Mouse (Mus musculus) gastrocnemius, postnatal 10 days (tissue): Measurements from ENCODE around the gene Gdpd5. TPM values are rescaled to one million over a fixed set of nuclear protein-coding genes. Genes with fewer than 3 reads are reported as not detected.
A peak's percentile ranks its signal among the peaks of the same experiment; 100 is the strongest.

Source experiments
- DNase-seq: peaks from one replicate; pipeline ENCODE4 v3.0.0; 2021; ENCODE audit warnings: mixed read lengths
- long read RNA-seq, 2 experiments: library from polyadenylated mRNA; stranded (forward); transcript quantifications; one replicate each; pipeline ENCODE4 v2.0.0; 2021
- total RNA-seq, 2 experiments: library from RNA; stranded (reverse); gene quantifications; 2 replicates each; pipeline ENCODE4 v1.2.3; 2021

Gdpd5 gene
- total RNA-seq, result 1 to 10 TPM; 8.2 to 9.8 TPM
- long read RNA-seq, experiment 1, full-length matches to known transcripts, result 21 of 32 reads
- long read RNA-seq, experiment 1, partial matches to known transcripts, result 3 of 32 reads
- long read RNA-seq, experiment 1, other reads (novel, unspliced or antisense), result 8 of 32 reads
- long read RNA-seq, experiment 2, full-length matches to known transcripts, result 14 of 24 reads
- long read RNA-seq, experiment 2, partial matches to known transcripts, result 3 of 24 reads
- long read RNA-seq, experiment 2, other reads (novel, unspliced or antisense), result 7 of 24 reads

- peak; percentile 100 for DNase-seq
Observed at GRCm38 (mm10) chr7:99381214-99382087, at the start of gene Gdpd5. Gene Gdpd5, plus strand, starts transcription at chr7:99381414.

- peak; percentile 94 for DNase-seq
Observed at GRCm38 (mm10) chr7:99332774-99333480, 48.3 kb upstream of the Gdpd5 start.

DNA sequence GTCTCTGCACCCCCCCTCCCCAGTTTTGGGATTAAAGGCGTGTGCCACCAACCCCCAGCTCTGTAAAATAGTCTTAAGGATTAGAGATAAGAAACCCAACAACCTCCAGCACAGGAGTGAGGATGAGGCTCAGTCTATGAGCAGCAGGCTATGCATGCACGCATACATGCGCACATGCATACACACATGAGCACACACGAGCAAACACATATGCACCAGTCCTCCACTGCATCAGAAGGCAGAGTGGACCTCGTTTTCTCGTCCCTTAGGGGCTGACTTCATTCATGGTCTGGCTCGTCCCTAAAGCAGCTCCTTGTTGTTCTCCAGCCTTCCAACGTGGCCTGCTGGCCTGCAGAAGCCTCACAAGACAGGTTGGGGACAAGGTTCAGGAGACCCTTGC lies 40.5 kb upstream of the Gdpd5 start:
- no peak for DNase-seq

DNA sequence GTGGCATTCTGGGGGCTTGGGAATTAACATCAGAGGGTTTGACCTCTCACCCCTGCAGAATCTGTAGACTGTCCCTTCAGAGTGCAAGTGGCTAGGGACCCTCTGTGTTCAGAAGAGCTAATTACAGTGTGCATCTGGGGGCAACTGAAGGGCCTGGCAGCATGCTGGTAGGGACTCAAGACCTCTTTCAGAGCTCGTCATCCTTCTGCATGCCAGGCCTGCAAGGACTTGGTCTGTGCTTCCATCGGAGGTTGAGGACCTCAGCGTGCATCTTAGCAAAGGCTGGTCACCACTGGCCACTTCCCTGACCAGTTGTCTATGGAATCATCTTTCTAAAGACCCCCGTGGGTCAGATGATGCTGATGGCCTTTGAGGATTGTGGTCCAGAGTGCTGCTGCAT lies 37.6 kb upstream of the Gdpd5 start:
- DNase-seq, result no peak

DNA sequence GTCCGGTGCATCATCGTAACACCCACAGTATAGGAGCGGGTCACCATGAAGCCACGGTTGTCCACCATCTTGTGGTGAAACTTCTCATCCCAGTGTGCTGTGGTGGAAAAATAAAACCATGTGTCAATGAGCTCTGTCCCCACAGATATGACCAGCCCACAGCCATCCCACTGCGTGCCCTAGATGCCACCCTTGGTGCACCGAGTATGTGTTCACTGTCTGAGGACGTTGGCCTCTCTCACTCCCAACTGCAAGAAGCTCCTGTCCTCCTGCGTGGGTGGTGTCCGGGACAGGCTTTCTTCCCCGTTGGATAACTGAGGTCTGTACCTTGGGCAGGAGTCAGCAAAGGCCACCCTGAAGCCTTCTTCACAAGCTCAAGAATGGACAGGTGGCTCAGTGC lies 33.9 kb upstream of the Gdpd5 start:
- no peak for DNase-seq

DNA sequence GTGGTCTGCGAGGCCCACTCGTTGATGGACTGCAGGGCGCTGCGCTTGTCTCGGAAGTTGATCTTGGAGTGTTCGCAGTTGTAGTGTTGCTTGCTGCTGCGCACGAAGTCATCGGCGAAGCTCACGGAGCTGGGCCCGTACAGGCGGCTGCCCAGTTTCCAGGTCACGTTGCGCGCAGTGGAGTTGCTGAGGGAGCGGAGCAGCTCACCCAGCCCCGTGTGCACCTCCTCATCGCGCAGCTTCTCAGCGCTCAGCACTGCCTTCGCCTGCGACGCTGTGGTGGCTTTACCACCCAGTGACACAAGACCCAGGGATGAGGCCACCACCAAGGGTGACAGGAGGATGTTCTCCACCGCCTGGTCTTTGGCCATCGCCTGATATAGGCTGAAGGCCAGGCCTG lies 32.3 kb upstream of the Gdpd5 start:
- DNase-seq, result no peak

DNA sequence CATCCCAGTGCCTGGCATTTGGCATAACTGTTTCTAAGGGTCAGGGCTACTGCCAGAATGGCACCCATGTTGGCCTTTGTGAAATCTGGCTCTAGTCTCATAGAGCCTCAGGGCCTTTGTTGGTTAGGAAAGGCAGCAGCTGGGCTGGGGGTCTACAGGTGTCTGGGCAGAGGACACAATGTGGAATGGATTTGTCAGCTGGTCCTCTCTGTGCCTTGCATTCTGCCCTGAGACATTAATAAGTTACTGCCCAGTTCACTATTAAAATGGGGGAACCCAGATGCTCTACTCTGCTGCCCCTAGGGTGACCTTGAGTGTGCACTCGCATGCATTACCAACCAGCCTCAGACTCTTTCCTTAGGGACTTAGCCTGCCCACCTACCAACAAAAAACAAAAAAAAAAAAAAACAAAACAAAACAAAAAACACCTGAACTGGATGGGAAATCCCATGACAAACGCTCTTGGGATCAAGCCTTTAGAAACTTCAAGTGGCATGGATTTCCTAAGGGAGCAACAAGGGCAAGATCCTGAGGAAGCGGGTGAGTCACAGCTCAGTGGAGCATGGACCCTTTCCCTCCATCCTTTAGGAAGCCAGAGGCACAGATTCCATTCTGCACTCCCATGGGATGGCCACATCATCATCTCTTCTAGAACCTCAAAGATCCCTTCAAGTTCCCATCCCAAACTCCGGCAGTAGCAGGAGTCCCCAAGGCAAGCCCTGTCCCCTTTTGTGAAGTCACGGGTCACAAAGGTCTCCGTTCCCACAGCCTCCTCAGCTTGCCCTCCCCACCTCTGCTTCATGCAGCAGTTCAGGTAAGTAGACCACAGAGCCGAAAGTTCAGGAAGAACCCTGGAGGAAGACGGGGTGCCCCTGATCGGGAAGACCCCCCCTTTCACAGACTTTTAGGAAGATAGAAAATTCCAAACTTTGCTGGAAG lies 31.2 kb upstream of the Gdpd5 start:
- DNase-seq, result no peak

GRCm38 (mm10) chr7:99351104-99351801 lies 30.0 kb upstream of the Gdpd5 start:
- peak; percentile 39 for DNase-seq

DNA sequence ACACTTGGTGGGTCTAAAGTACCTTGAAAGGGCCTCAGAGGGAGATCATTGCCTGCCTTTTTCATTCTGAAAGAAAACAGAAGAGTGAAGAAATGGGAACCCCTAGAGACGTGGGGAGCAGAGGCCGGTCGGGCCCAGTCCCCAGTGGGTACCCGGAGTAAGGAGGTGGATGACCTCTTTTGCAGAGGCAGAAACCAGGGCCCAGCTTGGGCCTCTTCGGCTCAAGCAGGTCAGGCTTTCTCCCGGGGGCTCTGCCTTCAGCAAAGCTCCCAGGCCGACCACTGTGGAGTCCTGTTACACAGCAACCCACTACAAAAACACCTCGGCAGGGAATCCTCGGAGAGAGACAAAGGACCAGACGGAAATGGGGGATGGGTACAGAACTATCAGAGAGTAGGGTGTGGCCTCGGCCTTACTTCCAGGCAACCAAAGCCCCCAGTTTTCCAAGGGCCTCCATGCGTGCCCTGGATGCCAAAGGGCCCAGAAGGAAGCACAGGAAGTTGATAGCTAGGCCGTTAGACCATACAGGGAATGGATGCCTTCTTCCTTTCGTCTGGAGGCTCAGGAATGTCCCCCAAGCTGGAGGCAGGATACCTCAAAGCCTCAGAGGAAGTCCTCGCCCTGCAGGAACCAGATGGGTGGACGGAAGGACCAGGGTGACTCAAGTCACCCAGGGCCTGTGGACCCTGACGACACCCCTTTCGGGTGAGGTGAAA lies 29.3 kb upstream of the Gdpd5 start:
- DNase-seq, result no peak

DNA sequence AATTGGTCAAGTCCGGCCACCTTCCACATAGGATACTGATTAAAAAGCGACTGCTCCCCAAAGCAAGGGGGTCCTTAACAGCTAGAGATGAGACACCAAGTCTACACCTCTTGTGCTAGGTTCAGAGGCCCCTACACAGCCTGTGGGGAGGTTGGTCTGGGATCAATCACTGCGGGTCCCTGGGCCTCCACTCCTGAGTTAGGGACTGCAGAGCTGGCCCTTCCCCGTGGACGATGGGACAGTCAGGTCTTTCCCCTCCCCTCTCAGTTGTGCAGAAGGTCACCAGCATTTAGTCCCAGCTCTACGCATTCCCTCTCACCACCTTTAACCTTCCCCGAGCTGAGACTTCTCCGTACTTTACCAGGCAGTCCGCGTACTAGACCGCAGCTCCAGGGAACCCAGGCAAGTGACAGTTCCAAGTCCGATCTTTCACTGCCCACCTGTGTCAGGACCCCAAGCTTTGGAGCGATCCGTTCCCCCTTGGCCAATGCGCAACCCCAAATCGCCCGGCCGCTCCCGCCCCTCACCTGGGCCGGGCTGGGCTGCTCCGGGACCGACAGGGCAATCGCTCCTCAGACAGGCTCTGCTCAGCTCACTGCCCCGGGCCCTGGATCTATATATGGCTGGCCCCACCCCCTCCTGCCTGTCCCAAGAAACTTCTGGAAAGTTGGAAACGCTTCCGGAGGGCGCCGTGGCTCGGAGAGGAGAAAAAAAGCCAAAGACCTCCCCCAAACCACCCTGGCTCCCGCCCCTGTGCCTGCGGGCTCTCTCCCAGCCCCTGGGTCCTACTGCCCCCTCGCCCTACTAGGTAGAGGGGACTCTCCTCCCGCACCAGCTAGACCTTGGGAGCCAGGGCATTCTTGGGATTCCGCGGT lies 28.5 kb upstream of the Gdpd5 start, which contains the start of gene Serpinh1:
Gene Serpinh1 (minus strand): TSS at position 714 of the 875 bp plus-strand sequence.
- peak; percentile 88 for DNase-seq

DNA sequence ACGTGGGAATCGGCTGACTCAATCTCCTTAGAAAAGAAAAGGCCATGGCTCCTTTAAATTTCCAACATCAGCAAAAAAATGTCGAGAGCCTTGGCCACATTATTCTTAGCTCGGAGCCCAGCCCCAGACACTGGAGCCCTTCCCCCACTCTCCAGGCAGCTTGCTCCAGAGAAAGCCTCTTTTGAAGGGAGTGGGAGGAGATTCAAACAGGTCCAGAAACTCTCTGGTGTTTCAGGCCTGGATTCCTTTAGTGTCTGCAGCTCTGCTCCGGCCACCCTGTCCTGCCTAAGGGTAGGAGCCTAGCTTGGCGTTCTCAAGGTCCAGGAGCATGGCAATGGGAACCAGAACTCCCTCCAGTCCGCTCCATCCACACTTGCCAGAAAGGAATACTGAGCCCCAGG lies 25.5 kb upstream of the Gdpd5 start:
- peak; percentile 65 for DNase-seq

DNA sequence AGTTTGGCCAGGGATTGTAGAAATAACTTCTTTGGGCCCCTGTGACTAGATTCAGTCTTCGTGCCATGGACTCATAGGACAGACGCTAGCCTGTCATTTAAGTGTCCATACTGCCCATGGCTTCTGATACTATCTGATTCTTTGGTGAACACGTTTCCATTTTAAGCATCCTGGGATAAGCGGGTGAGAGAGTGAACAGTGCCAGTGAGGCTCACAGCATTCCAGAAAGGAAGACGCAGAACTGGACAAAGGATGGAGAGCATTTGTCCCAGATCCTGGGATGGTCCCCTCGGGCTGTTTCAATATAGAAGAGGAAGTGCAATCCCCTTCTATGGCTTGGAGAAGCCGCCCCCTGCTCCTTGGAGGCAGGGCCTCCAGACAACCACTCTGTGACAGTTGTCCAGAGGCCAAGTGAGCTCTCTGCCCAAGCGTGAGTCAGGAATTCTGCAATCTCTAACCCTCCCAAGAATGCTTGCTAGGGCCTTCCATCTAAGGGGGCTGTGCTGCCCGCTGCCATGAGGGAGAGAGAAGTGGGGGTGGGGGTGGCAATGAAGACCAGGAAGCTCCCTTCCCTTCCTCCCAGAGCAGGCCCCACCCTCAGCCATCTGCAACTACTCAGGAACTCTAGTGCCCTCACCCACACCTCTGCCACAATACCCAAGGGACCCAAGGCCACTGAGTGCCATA lies 24.8 kb upstream of the Gdpd5 start:
- peak; percentile 48 for DNase-seq

DNA sequence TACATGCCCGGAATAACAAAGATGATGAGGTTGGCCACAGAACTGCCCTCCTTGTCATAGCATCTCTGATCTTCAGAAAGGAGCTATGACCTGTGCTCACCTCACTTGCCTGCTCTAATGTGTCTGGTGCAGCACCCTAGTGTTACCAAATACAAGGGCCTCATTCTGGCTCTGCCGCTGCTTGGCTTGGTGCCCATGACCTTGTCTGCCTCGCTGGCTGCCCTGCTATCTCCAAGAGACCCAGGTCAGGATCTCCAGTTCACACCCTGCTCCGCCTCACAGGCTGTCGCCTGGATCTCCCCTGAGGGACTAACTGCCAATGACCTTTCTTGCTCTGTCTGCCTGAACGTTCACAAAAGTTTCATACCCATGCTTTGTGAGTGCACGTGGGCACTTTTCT lies 24.0 kb upstream of the Gdpd5 start:
- DNase-seq, result no peak

GRCm38 (mm10) chr7:99358371-99358770 lies 22.8 kb upstream of the Gdpd5 start:
- no peak for DNase-seq

DNA sequence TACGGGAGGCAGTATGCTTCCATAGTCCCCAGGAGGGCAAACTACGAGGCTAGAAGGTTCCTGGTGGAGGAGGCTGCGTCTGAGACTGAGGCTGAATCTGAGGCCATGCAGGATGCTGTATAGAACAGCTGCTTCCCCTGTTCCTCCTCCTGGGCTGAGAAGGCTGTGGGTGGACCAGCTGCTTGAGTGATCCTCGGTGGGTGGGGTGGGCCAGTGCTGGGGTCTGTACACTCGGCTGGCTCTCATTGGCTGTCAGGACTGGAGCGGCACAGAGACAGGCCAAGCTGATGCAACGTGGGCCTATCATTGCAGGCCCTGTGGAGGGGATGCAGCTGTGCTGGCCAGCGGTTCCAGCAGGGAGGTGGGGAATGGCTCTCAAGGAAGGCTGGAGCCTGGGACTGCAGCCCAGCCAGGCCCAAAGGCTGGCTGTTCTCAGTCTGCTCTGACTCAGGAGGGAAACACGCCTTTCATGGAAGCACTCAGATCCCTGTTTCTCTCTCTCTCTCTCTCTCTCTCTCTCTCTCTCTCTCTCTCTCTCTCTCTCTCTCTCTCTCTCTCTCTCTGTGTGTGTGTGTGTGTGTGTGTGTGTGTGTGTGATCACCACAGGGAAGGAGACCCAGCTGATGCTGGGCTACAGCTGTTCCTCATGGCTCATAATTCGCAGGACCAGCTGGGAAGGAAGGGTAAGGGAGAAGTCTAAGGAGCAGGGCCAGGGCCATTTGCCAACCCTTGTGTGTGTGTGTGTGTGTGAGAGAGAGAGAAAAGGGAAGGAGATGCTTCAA lies 21.0 kb upstream of the Gdpd5 start:
- peak; percentile 88 for DNase-seq

DNA sequence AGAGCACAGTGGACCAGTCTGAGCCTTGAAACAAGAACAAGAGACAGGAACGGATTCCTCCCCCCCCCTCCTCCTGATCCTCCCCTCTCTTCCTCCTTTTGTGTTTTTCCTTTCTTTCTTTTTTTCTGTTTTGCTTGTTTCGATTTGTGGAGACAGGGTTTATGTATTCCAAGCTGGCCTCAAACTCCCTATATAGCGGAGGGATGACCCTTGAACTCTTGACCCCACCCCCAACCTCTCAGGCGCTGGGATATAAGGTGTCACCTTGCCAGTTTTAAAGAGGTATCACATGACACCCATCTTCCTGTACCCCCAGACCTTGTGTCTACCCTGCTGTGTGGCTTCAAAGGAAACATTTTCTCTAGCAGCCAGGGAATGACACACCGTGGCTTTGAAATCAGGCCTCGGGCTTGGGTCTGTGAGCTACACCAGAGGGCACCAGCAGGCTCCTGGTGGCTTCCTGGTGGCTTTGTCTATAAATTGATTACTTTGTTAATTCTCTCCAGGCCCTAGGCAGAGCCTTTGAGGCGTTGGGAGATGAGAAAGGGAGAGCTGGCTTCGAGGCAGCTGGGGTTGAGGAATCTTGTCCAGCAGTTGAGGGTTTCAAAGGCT lies 20.3 kb upstream of the Gdpd5 start:
- no peak for DNase-seq

GRCm38 (mm10) chr7:99362137-99362536 lies 19.1 kb upstream of the Gdpd5 start:
- no peak for DNase-seq
